Mouse (Mus musculus): ENCODE data around the gene Gm11060.

The Gm11060 gene

GRCm38 (mm10) chr2:105117669-105118068 is 25.9 kb downstream of the Gm11060 start:
- DNase-seq (ENCODE audit: low spot score): no peak

DNA sequence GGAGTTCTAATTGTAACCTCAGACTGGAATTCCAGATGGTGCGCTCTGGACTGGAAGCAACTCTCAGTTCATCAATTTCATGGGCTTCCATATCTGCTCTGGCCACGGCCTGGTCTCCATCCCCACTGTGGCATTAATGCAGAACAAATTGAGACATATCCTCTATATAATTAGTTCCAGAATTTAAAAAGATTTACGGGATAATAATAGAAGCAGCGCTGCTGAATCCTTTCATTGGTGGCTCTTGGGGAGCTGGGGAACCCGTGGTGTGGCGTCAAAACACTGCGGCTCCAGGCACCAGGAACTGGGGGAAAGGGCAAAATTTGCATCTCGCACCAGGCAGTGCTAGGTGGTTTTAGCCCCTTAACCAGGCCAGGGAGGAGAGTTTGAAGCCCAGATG is 30.4 kb downstream of the Gm11060 start:
- DNase-seq (ENCODE audit: low spot score): no peak

DNA sequence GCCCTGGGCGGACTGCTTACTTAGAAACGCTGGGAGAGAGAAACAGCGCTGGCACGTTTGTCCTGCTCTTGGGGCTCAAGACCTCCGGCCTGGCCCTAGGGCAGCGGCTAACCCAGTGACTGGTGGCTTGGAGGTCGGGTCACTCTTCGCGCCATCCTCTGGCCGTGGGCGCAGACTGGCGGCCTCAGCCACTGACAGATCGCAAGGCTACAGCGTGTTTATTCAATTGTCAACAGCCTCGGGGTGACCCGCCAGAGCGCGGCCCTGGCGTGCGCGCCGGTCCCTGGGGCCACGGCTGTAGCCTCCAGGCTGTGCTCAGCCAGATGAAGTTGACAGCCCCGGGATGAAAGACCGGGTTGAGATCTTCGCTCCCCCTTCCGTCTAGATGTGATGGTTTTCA is 31.1 kb downstream of the Gm11060 start:
- DNase-seq (ENCODE audit: low spot score): no peak

DNA sequence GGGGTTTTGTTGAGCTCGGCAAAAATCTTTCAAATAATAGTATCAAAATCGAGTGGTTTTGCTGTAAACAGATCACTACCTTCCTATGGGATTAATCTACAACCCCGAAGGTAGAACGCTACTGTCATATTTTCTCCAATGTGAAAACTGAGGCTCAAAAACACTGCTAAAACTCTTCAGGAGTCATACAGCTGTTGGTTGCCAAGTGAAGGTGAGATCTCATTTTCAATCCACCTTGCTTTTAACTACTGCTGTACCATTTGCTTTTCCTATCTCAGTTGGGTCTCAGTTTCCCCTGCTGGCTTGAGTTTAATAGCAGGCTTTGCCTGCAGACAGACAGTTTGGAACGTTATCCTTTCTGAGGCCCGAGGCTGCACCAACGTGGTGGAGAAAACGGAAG is 31.6 kb downstream of the Gm11060 start:
- no peak for DNase-seq (ENCODE audit: low spot score)

DNA sequence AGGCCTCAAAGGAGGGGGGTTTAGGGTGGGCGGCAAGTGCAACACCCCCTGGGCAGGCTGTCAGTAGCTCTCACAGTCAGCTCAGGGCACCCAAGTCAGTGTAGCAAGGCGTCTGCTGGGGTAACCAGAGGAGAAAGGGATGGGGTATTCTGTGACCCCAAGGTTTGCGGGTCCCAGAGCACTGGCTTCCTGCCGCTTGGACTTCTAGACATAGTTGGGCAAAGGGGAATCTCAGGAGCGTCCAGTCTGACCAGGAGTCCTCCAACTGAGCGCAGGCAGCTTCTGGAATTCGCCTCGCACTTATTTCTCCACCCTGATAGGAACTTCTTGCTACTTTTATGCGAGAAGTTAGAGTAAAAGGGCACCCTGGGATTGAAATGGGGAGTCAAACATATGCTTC is 32.1 kb downstream of the Gm11060 start:
- DNase-seq (ENCODE audit: low spot score): no peak

DNA sequence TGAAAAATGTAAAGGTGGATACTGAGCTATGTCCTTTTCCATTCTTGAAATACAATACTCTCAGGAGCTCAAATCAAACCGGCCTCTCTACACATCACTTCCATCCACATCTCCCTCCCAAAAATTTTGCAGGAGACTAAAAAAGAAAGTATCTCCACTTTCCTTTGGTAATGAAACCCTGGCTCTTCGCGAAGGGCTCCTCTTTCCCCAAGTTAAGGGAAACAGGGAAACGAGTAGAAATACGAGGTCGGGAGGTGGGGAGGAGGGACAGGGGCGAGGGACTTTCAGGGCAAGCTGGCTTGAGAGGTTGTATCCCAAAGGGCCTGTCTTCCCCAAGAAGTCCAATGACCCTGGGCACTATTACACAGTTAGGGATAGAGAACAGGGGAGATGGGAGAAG is 32.6 kb downstream of the Gm11060 start:
- no peak for DNase-seq (ENCODE audit: low spot score)

DNA sequence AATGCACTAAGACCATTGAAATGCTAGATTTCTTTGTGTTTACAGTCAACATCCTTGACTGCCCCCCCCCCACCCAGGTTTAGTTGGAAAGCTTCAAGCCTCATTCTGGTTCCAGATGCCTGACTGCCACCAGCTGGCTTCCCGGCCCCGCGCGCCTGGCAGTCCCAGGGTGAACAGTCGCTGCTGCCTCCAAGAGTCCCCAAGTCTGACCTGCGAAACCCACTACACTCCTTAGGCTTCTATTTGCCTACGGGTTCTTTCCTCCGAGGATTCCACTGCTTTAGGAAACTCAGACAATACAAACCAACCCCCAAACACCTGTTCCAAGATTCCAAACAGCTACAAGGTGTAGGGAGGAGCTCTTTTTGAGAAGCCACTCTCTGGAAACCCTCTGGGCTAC is 33.4 kb downstream of the Gm11060 start:
- DNase-seq (ENCODE audit: low spot score): no peak

- DNase-seq (ENCODE audit: low spot score): no peak
These were observed 33.8 kb downstream of the Gm11060 start for GRCm38 (mm10) chr2:105125641-105126040.

- no peak for DNase-seq (ENCODE audit: low spot score)
These were observed 34.5 kb downstream of the Gm11060 start, which contains the start of gene Wt1 for GRCm38 (mm10) chr2:105126279-105126678. Gene Wt1, plus strand, starts transcription at chr2:105126529.

- DNase-seq (ENCODE audit: low spot score): no peak
These were observed 35.1 kb downstream of the Gm11060 start for GRCm38 (mm10) chr2:105126691-105127530.

GRCm38 (mm10) chr2:105127531-105128480 is 36.0 kb downstream of the Gm11060 start:
- no peak for DNase-seq (ENCODE audit: low spot score)

GRCm38 (mm10) chr2:105128564-105128963 is 36.7 kb downstream of the Gm11060 start:
- no peak for DNase-seq (ENCODE audit: low spot score)

GRCm38 (mm10) chr2:105130351-105131060 is 38.7 kb downstream of the Gm11060 start:
- DNase-seq (ENCODE audit: low spot score): no peak

- no peak for DNase-seq (ENCODE audit: low spot score)
These were observed 39.4 kb downstream of the Gm11060 start for GRCm38 (mm10) chr2:105131061-105131810.

- no peak for DNase-seq (ENCODE audit: low spot score)
These were observed 39.9 kb downstream of the Gm11060 start for GRCm38 (mm10) chr2:105131811-105132100.

- DNase-seq (ENCODE audit: low spot score): no peak
These were observed 40.5 kb downstream of the Gm11060 start for GRCm38 (mm10) chr2:105132300-105132699.

- DNase-seq (ENCODE audit: low spot score): no peak
These were observed 41.3 kb downstream of the Gm11060 start for GRCm38 (mm10) chr2:105132933-105133795.

DNA sequence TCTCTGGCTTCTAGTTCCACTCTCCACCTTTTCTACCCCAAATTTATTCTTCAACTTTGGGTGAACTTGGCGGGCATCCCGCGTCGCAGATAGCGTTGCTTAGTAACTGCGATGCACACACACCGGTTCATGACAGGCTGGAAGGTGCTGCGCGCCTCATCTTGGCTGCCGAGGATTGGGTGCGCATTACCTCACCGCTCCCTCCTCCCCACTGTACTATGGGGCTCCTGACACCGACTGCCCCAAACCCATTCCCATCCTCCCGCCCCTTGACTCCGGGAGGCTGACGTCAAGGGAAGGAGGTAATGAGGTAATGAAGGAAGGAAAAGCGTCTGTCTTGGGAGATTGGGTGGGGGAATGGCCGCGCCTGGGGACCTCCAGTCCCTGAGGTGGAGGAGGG is 42.5 kb downstream of the Gm11060 start:
- DNase-seq (ENCODE audit: low spot score): no peak

GRCm38 (mm10) chr2:105139471-105139870 is 47.7 kb downstream of the Gm11060 start:
- DNase-seq (ENCODE audit: low spot score): no peak

DNA sequence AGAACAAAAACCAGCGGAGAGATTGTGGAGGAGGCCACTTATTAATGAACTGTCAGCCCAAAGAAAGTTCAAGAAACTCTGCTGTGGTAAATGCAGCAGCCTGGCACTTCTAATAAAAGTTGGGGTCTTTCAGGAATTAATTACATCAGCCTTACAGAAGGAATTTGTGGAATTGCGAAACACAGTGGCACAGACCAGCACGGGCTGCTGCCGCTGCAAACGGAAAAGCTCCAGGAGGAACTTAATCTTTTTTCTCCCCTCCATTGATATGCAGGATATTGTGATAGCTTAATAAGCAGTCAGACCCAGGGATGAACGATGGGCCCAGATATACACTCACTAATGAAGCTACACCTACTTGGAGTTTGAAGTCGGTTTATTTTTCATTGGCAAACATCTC is 49.6 kb downstream of the Gm11060 start:
- no peak for DNase-seq (ENCODE audit: low spot score)

Measured in urinary bladder, postnatal 25 days (tissue).